Mouse (Mus musculus) telencephalon, adult 2 months (tissue): ENCODE results near the gene Dnaic1.

Experiments
- DNase-seq: peaks from one replicate; pipeline ENCODE4 v3.0.0-alpha.2; 2011; ENCODE audit warnings: low read depth, low spot score

Gene Dnaic1

DNA sequence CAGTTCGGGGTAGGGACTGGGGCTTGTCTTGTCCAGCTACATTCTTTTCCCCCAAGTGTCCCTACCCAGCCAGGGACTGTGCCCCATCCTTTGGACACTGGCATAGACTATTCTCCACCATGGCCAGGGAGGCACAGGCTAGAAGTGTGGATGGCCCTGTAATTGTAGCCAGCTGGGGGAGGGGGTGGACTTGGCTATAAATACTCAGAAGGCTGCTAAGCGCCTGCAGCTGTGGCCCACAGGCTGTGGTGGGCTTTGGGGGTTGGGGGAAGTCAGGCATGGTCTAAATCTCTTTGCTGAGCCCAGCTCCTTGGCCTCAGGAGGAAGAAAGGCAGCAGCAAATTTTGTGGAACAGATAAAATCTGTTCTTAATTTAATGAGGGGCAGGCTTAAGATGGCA is 66.3 kb downstream of the Dnaic1 start:
- no peak for DNase-seq

DNA sequence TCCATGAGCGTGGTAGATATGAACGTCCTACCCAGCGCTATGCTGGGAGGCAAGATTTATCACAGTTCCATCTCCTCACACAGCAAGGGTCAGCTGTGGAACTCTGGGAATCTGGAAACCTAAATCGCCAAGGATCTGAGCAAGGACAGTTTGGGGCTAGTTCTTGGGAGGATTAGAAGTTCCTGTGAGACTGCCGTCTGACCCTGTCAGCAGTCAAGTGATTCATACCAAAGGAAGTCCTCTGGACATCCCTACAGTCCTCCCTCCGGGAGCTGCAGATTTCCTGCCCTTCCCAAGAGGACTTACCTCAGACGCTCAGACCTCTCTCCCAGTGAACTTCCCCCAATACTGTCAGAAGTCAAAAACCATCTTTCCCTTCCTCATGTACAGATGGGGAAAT is 66.8 kb downstream of the Dnaic1 start:
- DNase-seq: no peak

DNA sequence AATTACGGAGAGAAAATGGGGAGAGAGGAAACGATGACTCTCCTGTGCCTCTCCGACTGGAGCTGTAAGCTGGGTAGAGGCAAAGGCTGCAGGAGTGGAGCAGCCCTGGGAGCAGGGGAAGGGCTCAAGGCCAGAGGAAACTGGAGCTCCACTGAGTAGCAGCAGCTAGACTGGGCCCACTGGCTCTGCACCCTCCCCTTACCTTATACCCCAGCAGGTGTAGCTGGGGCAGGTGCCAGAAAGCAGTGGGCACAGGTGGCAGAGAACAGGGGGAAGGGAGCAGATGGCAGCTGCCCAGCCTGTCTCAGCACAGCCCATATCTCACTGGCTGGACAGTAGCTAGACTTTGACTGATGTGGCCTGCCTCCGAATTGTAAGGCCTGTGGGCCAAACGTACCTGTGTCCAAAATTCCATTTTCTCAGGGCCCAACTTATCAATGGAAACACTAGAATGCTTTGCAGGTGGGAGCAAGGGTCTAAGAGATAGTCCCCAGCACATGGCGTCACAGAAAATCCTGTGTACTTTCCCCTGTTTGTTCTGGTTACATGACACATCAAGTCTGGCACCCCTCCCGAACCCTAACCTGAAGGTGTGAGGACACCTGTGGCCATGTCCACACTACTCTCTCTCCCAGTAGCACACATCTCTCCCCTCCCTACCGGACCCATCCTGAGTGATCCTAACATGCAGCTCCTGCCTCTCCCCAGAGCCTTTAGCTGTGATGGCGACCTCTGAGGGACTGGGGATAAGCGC is 67.5 kb downstream of the Dnaic1 start:
- no peak for DNase-seq

DNA sequence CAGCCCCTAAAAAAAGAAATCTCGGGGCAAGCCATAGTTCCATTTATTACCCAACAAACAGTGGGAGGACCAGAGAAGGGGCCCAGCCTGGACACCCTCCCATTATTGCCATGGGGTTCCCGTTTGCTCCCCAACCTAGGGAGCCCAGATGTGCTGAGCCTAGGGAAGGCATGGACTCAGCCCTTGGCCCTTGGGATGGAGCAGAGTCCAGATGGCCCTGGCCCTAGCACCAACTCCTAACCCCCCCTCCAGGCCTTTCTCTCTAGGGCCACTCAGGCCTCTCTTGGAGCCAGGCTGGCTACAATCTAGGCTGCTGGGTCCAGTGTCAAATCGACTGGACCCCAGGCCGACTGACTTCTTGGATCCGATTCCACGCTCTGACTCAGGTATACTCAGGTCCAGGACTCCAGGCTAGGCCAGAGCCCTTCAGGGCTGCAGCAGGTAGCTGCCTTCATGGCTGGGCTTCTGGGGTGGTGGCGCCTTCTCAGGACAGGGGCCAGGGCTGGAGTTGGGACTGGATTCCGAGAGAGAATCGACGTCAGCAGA is 68.7 kb downstream of the Dnaic1 start:
- DNase-seq: no peak

DNA sequence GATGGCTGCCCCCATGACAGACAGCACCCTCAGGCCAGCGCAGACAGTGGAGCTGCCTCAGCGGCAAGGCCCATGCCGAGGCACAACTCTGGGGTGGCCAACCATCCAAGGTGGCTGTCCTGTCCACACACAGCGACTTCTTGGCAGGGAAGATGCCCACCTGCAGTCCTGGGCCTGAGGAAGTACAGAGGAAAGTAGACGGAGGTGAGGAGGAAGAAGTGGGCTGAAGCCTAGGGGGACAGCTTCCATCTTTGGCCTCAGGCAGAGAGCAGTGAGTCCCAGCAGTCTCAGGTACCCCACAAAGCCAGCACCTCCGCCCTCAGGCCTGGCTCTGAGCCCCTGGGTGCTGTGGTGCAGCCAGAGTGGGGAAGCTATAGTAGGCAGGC is 69.2 kb downstream of the Dnaic1 start:
- no peak for DNase-seq

DNA sequence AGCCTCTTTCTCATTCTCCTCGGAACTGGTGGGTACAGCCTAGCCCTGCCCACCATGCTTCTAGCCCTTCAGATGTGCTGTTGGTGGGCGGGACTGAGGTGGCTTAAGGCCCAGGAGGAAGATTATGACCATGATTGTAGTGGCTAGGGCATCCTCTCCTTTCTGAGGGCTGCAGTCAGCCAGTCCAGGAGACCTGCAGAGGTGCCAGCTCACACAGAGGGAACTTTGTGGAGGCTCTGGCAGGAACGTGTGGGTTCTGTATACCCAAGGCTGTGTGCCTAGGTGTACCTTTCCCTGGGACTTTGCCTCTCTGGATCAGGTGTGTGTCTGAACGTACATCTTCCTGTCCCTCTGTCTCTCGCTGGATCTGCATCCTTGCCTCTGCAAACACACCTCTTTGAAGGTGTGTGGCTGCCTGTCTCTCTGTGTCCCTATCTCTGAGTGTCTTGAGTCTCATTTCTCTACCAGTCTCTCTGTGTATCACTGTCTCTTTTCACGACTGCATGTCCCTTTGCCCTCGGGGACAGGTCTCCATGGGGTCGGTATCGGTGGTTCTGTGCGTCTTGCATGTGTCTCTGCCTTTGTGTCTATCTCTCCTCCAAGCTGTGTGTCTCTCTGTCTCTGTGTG is 69.8 kb downstream of the Dnaic1 start:
- no peak for DNase-seq

DNA sequence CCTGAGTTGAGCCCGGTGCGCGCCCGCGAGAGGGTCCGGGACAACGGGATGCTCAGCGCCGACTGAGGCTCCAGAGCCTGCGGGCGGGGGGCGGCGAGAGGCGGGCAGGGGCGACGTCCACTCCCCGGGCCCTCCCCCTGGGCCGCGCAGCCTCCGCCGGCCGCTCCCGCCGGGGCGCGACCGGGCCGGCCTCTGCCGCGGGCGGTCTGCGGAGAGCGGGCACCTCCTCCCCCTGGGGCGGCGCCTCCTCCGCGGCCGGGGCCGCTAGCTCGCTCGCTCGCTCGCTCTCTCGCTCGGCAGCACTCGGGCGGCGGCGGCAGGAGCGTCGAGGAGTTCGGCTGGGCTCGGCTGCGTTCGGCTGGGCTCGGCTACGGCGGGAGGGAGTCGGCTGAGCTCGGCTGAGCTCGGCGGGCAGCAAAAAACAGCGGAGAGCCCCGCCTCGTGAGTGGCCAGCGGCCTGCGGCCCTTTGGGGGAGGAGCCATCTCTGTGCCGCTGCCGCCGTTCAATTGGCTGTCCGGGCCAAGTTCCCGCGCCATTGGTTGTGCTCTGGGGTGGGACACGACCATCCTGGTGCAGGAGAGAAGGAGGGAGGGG is 70.4 kb downstream of the Dnaic1 start, which contains the start of gene Enho:
Enho (minus strand) TSS at position 412 of the 595 bp plus-strand sequence.
- DNase-seq: peak; percentile 80

DNA sequence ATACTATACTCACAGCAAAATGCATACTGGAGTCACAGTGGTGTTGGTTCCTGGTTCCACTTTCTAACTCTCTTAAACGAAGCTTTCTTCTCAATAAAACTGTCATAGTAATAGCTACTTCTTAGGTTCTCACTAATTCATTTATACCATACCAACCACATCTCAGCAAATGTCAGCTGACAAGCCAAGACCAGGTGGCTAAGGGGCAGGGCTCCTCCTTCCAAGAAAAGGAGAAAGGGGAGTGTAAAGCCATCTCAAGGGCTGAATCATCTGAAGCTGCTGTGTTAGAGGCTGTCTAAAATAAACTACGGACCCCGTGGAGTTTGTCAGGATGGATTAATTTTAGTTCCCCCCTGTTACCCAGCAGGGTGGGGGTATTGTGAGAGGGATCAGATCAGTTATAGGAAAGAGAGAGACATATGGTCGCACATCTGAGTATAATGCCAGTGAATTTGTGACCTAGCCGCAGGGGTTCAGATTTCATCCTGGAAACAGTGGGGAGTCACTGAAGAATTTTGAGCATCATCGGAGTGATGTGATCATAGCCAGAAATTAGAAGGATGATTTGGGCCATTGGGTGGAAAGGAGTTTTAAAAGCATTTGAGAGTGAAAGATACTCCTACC is 71.7 kb downstream of the Dnaic1 start:
- DNase-seq: no peak

DNA sequence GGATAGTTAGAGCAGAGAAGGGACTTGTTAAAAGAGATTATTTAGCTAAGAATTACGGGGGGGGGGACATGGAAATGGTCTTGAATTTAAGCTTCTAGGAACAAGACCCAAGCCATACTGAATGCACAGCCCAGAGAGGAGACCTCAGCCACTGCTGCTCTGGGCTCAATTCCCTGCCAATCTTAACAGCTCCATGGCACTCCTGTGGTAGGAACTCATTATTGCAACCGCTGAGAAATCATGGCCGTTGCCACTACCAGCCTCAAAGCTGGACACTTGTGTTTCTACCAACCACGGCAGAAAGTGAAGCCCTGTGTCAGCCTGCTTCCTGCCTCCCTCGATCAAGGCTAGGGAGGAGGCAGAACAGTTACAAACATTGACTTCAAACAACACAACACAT is 75.9 kb downstream of the Dnaic1 start:
- DNase-seq: no peak

DNA sequence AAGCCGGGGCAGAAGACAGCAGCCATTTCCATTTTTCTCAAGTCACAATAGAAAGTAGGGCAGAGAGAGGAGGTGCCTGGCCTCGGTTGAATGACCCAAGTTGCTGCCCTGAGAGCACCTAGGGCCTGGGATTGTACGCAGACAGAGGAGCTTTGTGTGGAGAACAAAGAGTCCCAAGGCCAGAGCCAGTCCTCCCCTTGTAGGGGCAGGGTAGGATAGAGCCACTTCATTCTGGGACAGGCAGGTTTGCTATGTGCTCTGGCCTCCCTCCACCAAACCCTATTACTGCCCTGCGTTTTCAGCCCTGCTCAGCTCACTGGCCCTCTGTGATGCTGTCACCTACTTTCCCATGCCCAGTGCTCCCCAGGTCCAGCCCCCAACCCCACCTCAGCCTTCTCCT is 78.6 kb downstream of the Dnaic1 start:
- DNase-seq: no peak

DNA sequence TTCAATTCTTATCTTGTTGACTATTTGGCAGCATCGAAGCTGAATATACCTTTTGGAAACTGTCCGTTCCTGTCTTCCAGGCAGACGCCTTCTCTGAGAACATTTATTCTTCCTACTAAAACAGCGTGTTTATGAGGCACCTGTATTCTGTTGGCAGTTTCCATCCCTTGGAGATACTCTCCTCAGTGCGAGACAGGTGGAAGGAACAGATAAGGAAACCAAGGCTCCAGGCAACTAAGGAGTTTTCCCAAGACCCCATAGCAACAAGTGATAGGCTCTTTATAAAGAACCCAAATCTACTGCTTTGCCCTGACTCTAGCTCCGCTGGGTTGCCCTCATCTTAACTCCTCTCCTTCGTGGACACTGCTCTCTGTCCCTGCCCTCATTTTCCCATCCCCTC is 79.1 kb downstream of the Dnaic1 start:
- no peak for DNase-seq

DNA sequence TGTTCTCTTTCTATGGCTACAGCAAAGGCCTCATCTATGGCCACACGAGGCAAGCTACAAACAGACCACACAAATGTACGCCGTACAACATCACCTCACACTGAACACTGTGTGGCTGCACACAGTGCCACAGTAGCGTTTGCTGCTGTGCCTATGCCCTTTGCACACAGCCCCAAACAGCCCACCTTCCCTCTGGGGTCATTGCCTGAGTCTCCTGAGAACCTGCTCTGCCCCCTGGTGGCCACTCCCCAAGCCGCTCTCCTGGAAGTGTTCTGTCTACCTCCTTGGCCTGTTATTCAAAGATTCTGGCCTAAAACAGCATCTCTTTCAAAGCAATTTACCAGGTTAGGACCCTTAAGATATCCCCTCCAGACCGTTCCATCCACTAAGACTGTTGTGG is 83.7 kb downstream of the Dnaic1 start:
- no peak for DNase-seq

DNA sequence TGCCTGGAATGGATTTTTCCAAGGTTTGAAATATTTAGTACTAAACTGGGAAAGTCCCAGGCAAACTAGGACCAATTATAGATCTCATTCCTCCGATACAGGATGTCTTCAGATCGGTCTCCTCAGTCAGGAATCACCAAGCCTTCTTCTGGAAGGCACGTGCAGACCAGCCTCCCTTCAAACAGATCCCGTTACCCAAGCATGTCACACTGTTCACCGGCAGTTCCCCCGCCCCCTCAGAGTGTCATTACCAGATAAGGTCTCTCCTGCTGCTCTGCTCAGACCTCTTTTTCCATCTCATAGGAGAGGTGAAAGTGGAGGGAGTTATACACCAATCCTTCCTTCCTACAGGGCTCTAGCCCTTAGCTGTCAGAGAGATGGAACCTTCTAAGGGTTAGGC is 84.2 kb downstream of the Dnaic1 start:
- DNase-seq: no peak

DNA sequence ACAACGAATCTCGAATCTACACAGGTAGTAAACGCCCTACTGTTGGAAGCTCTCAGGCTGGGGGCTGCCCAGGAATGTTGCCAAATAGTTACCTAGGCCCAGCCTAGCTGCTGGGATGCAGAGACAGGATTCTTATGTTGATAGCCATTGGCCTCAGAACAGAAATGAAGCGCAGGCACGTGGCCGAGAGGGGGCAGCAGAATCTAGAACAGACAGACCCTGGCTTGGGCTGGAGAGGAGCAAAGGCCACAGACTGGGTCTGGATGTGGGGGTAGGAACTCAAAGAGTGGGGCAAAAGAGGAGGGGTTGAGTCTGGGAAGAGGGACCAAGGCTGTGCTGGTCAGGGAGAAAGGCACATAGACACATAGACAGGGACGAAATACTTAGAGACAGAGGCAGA is 84.6 kb downstream of the Dnaic1 start:
- no peak for DNase-seq

DNA sequence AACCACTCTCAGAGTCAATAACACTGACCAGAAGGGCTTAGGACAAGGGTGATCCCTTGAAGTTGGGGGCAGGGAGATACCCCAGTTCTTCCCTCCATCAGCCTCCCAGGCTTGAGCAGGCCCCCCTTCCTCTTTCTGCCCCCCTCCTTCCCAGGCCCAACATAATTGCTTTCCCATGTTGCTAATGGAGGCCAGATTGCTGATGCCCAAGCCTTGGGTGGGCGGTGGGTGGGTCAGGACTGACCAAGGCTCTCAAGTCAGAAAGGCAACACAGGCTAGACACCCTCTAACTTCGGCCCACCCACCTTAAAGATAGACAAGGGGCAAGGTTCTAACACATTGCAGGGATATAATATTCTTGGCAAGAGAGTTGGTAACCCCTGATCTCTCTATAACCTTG is 86.0 kb downstream of the Dnaic1 start:
- DNase-seq: no peak

DNA sequence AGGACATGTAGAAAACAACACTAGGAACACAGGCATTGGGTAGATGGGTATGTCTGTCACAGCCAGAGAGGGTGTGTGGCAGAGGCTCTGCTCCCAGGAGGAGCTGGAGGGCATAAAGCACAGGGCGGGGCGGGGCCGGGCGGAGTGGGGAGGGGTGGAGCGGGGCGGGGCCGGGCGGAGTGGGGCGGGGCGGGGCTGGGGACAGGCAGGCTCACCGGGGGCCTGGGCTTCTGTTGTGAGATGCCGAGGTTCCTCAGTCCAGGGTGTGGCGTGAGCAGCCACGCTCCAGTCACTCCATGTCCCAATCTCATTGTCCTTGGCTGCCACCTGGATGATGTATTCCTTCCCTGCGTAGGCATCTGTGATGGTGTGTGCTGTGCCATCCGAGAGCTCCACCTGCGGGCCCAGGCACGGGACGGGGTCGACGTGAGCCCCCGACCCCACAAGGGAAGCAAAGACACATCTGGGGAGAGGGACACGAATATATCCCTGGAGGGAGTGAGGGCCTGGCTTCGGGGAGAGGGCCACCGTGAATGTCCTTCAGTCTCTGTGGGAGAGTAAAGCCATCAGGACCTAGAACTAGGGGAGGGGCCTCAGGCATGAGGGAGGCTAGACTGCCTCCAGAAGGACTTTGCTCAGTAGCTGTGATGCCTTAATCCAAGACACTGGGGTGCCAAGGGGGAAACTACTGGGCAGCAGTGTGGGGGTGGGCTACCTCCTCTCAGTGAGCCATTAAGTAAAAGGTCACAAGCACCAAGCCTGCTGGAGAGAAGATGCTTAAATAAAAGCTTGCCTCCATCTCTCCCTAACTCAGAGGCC is 89.2 kb downstream of the Dnaic1 start:
- DNase-seq: no peak

DNA sequence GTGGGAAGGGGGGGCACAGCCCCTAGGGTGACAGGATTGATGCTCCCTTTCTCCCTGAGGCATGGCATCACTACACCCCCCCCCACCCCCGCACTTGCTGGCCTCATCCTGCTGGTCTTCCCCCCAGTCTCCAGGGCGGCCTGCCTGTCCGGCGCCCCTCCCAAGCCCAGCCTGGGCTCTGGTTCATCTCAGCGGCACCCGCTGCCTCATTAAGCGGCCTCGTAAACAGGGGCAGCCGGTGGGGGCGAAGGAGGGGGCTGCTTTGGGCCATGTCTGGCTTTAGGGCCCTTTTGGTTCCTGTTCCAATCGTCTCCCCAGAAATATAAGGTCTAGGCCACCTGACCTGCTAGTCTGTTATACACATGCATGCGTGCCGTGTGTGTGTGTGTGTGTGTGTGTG is 90.0 kb downstream of the Dnaic1 start:
- DNase-seq: no peak

DNA sequence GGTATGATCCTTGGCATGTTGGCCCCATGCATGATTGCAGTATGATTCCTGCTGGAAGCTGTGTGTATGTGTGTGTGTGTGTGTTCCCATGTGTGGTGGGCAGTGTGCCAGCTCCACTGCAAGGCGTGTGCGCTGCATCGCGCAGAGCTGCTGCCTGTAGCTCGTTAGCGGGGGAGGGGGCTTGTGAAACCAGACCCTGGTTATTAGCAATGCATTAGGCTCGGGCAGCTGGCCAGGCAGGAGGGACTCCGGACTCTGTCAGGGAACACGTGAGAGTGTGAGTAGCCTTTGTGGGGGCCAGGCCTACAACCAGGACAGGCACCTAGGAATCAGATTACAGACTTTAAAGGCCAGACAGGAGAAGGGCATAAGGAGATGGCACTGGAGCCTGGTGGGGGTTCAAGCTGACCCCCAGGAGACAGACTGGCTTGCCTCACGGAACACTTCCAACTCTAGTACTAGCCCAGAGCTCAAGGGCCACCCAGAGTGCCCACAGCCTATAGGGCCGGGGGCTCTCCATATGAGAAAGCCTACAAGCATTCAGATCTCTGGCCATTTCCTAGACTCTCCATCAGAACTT is 91.4 kb downstream of the Dnaic1 start:
- no peak for DNase-seq

DNA sequence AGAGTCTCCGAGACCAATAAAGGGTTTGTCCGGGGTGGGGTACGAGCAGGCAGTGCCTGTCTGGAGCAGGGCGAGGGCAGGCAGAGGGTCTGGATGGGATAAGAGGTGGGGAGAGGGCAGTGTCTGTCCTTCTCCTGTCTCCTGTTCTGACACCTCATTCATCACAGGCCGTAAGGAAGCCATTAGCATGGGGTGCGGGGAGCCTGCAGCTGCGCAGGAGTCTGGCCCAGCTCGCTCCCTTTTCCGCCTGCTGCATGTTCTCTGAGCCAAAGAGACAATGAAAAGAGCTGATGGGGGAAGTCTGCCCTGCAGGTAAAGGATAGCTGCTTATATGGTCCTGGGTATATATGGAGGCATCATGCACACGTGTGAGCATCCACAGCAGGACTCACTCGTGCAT is 93.1 kb downstream of the Dnaic1 start:
- no peak for DNase-seq

DNA sequence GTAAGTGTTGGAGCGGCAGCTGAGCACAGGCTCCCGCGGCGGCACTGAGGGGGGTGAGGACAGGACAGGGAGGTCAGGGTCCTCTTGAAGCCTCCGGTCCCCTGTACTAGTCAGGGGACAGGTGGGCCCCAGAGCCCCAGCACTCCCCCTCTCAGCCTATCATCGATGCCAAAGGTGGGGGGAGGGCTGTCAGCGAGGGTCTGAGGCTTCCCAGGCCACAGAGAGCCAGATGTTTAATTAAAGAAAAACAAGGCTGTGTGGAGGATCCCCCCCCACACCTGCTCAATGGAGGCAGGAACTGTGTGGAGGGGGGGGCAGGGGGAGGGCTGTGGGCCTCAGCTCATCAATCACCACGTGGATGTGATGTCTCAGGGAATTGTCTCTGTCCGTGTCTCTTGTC is 94.0 kb downstream of the Dnaic1 start:
- no peak for DNase-seq

DNA sequence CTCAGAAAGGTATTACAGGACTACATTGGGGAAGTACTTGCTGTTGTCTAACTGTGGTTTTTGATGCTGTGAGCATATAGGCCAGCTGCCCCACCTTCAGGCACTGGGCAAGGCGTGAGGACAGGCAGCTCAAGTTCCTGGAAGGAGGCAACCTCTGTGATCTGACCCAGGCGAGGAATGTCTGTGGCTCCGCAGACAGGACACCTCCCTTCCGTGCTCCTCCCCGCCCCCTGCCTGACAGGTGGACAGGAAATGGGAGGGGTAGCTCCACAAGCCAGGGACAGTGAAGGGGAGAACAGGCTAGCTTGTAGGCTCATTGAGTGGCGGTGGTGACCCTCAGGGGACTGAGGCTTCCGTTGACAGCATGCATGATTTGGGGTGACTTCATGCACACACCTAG is 95.0 kb downstream of the Dnaic1 start:
- DNase-seq: no peak
